Mouse (Mus musculus): ENCODE measurements around the gene Oas1g. TPM values are rescaled to one million over a fixed set of nuclear protein-coding genes. Genes with fewer than 3 reads are reported as not detected.

Gene Oas1g
- total RNA-seq, 2 experiments from 2014 or later = not detected

DNA sequence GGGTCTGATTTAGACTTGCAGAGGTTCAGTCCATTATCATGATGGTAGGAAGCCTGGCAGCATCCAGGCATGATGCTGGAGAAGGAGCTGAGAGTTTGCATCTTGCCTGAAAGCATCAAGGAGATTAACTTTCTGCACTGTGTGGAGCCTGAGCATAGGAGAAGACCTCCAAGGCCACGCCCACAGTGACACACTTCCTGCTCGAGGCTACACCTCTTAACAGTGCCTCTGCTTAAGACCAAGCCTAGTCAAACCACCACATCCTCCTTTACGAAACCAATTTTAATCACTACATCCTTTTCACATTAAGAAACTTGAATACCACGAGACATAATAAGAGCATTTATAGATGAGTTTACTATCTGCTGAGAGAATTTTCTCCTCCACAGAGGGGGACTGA, 56.4 kb downstream of the Oas1g start:
- DNase-seq (ENCODE audit: low spot score in 2 of 2) = no peak

Small RNAs within 50 kb of the gene (microRNA-seq; reads per million reads assigned to microRNA genes)
- 0 reads per million in 2 experiments for gene Gm22907

Other genes starting within 250 kb of the Oas1g start
- gene Rasal1, start 238.8 kb downstream of the Oas1g start, total RNA-seq (2021) = 10 to 100 TPM; 70.5 to 83.0 TPM
- gene Dtx1, start 175.7 kb downstream of the Oas1g start, total RNA-seq (2021) = 10 to 100 TPM; 73.1 to 78.8 TPM
- gene Oas2, start 137.8 kb downstream of the Oas1g start, total RNA-seq (2021) = under 1 TPM in 1 of 2 experiments, not detected in 1; 0.26 TPM
- not detected for gene Oas3, start 110.0 kb downstream of the Oas1g start, total RNA-seq (2021)
- gene Oas1e, start 92.1 kb downstream of the Oas1g start, total RNA-seq (2021) = not detected
- gene Oas1c, start 75.1 kb downstream of the Oas1g start, total RNA-seq (2021) = under 1 TPM; 0.56 to 0.80 TPM
- gene Oas1f, start 40.2 kb downstream of the Oas1g start, total RNA-seq (2021) = not detected
- not detected for gene Oas1h, start 26.2 kb downstream of the Oas1g start, total RNA-seq (2021)
- gene Oas1a, start 19.9 kb upstream of the Oas1g start, total RNA-seq (2021) = under 1 TPM; 0.19 to 0.23 TPM
- gene Oas1d, start 26.9 kb upstream of the Oas1g start, total RNA-seq (2021) = not detected
- gene Rph3a, start 122.5 kb upstream of the Oas1g start, total RNA-seq (2021) = 100 to 1,000 TPM; 309 to 328 TPM